Mouse (Mus musculus) cerebellum, adult (tissue): ENCODE data around the gene Ern2.

ENCODE experiments used
- ATAC-seq: cut with Nextera tagmentation; 2 replicates; pipeline ENCODE4 v1.9.2; 2017; ENCODE audit warnings: mild to moderate bottlenecking, moderate library complexity, mixed read lengths; ENCODE audit not compliant: insufficient number of reproducible peaks, low FRiP score, low TSS enrichment

The Ern2 gene

GRCm38 (mm10) chr7:122186043-122186442, at the start of gene Ern2:
Ern2 (minus strand) TSS chr7:122186207.
- no peak for ATAC-seq

- no peak for ATAC-seq
Observed at GRCm38 (mm10) chr7:122230866-122231265, 44.9 kb upstream of the Ern2 start.

- no peak for ATAC-seq
Observed at GRCm38 (mm10) chr7:122229916-122230315, 43.9 kb upstream of the Ern2 start.

GRCm38 (mm10) chr7:122229306-122229705, 43.3 kb upstream of the Ern2 start:
- ATAC-seq, result no peak

GRCm38 (mm10) chr7:122226744-122227143, 40.7 kb upstream of the Ern2 start:
- no peak for ATAC-seq

- no peak for ATAC-seq
Observed at GRCm38 (mm10) chr7:122226020-122226742, 40.2 kb upstream of the Ern2 start.

DNA sequence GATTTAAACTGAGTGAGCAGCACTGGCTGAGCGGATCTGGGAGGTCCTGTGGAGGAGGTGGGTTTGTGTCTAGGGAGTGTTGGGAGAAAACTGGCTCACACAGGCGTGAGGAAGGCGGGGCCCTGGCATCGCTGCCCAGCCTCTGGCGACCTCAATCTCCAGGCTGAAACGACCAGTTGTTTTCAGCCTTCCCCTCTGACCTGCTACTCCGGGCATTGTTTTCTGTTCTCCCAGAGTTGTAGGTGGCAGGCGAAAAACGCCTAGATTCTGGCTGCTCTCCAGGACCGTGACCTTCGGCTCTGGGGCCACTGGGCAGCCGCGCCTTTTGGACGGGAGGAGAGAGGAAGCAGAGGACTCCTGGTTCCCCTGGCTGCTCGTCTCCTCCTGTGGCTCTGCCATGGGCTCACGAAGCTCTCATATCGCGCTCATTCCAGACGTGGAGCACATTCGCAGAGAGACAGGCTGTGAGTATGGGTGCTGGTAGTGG, 33.4 kb upstream of the Ern2 start, which contains the start of gene Chp2:
Chp2 (plus strand) TSS at position 182 of the 487 bp plus-strand sequence.
- ATAC-seq, result no peak

- ATAC-seq, result no peak
Observed at GRCm38 (mm10) chr7:122208276-122209021, 22.4 kb upstream of the Ern2 start.

DNA sequence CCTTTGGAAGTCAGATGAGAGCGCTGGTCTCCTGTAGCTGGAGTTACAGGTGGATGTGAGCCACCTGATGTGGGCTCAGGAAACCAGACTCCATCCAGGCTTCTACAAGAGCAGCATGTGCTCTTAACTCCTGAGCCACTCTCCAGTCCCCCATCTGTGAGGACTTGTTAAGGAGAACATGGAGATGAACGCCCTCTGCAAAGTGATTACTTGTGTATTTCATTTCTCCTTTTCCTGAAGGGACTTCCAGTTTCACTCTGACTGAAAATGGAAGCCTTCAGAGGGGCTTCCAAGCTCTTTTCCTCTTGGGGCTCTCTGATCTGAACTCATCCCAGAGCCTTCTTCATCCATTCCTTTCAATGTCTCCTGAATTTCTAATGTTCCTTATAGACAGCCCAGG, 20.1 kb upstream of the Ern2 start:
- ATAC-seq, result no peak

- no peak for ATAC-seq
Observed at GRCm38 (mm10) chr7:122203936-122204335, 17.9 kb upstream of the Ern2 start.

- no peak for ATAC-seq
Observed at GRCm38 (mm10) chr7:122199296-122199695, 13.3 kb upstream of the Ern2 start.

DNA sequence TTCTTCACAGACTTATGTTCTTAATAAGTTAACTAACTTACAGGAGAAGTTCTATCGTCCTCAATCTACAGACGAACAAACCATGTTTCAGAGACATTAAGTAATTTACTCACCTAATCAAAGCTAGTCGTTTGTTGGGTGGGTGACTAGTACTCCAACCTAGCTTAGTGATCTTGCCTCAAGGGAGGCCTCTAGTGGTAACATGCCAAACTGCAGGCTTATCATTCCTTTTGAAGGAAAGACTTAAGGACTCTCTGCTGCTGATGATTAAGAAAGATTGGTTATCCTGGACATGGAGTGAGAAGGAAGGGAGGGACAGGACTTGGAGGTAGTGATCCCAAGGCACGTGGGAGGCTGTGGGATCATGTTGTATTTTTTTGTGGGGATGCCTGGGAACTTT, 11.3 kb upstream of the Ern2 start:
- no peak for ATAC-seq

DNA sequence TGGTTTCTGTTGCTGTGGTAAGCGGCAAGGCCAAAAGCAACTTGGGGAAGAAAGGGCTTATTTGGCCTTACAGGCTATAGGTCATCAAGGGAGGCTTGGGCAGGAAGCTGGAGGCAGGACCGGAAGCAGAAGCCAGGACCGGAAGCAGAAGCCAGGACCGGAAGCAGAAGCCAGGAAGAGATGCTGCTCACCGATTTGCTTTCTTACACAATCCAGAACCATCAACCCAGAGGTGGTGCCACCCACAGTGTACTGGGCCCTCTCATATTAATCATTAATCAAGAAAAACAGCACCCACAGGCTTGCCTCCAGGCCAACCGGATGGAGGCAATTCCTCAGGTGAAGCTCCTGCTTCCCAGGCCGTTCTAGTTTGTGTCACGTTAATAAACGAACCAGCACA, 10.8 kb upstream of the Ern2 start:
- ATAC-seq, result no peak

DNA sequence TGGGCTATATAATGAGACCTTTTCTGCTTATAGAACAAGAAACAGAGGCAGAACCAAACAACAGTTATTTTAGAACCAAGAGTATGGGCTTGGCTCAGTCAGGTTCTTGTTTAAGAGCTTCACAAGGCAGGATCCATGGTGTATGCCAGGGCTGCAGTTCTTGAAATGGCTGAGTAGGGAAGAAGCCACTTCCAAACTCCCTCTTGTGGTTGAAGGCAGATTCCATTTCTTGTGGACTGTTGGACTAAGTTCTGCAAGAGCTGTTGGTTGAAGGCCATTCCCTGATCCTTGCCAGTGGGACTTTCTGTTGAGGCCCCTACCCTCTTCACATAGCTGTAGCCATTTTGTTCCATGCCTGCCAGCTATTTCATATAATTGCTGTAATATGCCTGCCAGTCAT, 7.9 kb upstream of the Ern2 start:
- no peak for ATAC-seq

DNA sequence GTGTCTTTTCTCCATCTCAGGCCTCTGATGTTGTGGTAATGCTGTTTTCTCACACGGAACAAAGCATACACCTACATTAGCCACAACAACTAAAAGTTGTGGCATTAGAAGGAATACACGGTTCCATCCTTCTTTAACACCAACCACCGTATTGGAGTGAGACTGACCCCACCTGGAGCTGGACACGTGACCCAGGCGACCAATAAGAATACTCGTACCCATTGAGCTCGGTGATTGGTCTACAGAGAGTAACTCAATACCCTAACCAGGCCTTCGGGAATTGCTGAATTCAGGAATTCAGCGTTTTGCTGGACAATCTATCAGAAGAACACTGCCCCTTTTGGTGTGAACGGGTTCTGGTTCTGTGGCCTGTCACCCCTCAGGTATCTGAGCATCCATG, 5.1 kb upstream of the Ern2 start:
- ATAC-seq, result no peak

DNA sequence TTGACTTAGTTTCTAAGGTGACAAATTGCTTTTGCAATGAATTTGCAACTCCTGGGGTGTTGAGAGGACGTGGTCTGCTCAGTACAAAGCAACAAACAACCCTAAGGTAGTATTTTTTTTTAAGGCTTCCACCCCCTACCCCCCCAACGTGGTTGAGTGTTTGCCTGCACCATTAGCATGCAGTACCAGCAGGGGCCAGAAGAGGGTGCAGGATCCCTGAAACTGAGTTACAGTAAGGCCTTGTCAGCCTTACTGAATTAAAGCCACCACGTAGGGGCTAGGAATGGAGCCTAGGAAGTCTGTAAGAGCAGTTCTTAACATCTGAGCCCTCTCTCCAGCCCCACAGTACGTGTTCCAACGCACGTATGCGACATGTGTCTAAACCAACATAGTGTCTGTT, 3.5 kb upstream of the Ern2 start:
- ATAC-seq, result no peak

DNA sequence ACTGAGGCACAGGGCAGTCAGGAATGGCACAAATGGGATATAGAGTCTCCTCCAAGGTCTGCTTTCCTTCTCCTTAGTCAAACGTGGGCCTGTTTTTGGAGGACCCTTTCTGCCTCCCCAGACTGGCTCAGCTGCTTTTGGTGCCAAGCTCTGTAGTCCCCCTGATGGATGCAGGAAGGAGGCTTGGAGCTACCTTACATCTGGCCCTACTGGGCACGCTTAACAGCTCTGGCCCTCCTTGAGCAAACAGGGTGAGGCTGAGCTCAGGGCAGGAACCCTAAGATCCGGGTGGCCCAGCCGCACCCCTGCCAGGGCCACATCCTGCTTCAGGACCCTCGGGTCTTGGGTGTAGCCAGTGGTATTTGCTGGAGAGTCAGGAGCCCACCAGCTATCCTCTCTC, 1.4 kb downstream of the Ern2 start:
- ATAC-seq, result no peak

DNA sequence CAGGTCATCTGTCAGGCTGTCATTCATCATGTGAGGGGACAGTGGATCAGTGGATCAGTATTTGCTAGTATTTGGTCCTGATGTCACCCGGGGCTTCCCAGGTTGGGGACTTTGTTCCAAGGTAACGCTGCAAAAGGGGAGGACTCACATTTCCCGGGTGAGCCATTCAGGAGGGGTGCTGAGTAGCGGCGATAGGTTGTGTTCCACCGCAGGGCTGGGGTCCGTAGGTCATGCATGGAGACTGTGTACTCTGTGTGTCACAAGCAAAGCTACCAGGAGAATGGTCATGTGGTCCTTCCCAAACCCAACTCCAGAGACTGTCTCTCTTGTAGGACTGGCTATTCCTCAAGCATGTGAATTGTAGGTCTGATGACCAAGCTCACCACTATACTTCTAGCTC, 5.3 kb downstream of the Ern2 start:
- no peak for ATAC-seq

- ATAC-seq, result no peak
Observed at GRCm38 (mm10) chr7:122171613-122172012, 14.4 kb downstream of the Ern2 start.

DNA sequence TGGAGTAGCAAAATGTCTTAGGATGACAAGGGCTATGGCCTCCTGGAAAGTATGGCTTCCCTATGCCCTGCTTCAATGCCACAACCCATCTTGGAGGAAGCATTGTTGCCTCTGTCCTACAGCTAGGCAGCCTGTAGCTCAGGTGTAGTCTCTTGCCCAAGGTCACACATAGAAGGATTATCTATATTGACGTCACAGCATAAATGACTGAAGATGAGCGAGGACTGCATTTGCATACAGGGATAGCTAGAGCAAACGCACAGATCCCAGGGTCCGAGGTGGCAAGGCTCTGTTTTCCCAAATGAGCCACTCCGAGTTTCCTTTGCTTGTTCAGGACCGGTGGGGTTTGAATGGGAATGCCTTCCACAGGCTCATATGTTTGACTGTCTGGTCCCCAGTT, 15.3 kb downstream of the Ern2 start:
- no peak for ATAC-seq

DNA sequence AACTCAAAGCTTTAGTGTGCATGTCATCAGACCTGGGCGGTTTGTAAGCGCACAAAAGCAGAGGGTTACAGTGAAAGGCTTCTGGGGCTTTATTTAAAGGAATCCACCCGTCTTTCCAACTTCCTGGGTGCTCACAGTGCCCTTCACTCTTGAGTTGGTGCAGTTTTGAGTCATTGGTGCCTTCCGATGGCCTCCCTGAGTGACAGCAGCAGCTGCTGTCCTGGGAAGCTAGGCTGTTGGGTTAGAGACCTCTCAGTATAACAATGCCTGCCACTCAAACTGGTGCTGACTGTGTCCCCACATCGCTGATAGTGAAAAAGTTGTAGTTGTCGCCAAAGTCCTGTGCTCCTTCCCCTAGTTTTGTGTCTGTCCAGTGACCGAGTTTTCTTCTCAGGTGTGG, 18.8 kb downstream of the Ern2 start:
- ATAC-seq, result no peak

- ATAC-seq, result no peak
Observed at GRCm38 (mm10) chr7:122163766-122164165, 22.2 kb downstream of the Ern2 start.
